Mouse (Mus musculus): ENCODE data around the gene Cdk5r2. TPM values are rescaled to one million over a fixed set of nuclear protein-coding genes. Genes with fewer than 3 reads are reported as not detected.

Gene Cdk5r2
- total and polyA plus RNA-seq, 3 experiments: 0.04 to 0.24 TPM; not detected in 1

DNA sequence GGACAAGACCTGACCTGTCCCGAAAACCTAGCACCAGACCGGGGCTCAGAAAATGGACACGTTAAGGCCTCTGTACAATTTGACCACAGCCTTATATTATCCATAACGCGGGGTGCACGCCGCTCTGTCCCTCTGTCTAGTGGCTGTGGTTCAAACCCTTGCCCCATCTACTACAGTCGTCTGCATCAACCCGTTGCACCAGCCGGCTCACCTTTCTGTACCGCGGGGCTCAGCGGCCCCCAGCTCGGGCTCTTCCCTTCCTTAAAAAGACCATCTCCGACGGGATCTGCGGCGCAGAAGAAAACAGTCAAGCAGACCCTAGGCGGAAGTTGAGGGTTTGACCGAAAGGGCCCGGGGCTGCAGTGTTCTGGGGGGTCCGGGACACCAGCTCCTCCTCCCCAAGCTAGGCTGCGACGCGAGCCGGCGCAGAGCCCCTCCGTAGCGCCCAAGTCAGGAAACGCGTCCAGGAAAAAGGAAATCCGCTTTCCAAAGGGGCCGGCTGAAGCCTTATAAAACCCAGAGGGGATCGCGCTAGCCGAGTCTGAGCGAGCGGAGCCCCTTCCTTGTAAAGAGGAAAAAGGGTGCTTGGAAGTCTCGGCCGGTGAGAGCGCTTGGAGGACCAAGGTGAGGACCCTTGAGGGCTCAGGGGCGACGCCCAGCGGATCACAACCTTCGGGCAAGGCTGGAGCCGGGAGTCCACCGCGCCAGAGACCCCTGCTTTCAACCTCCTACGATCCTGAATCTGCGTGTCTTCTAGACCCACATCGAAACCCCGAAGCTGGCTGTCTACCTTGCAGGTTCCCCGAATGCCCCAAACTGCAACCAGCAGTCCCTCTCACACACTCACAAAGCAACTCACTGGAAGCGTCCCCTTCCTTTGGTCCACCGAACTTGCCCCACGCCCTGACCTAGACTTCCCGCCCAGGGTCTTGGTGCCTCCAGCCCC, 29.7 kb downstream of the Cdk5r2 start:
- peaks cover 29% of the 10 kb centered on the region for H3K27me3 ChIP-seq (replicated peaks)
- dilution Hi-C loops (cut with MboI; ENCODE audit: extremely low pct_ligation_motif_present, extremely low pct_unique_long_range_greater_than_20kb, low sequenced_read_pairs) (no loop called here), in situ Hi-C loops (cut with MboI; ENCODE audit: low pct_ligation_motif_present, low pct_unique_long_range_greater_than_20kb, low sequenced_read_pairs) (no loop called here)
- TF ChIP-seq MYC (IDR thresholded peaks at IDR 0.05; ENCODE audit: low read depth, low read length) (no peak), EP300 (IDR thresholded peaks at IDR 0.05; ENCODE audit: low read length) (no peak), NRF1 (IDR thresholded peaks at IDR 0.05; ENCODE audit: low read depth, low read length) (no peak), HCFC1 (IDR thresholded peaks at IDR 0.05; ENCODE audit: low read depth, low read length) (no peak), MAZ (IDR thresholded peaks at IDR 0.05; ENCODE audit: low read depth, low read length) (no peak), KAT2A (IDR thresholded peaks at IDR 0.05; ENCODE audit: insufficient replicate concordance, low read length) (no peak), UBTF (IDR thresholded peaks at IDR 0.05; ENCODE audit: low read depth, low read length) (no peak), POLR2A (IDR thresholded peaks at IDR 0.05; ENCODE audit: low read depth, low read length) (no peak), MEF2A (IDR thresholded peaks at IDR 0.05; ENCODE audit: borderline replicate concordance, low read depth, low read length) (no peak), MXI1 (IDR thresholded peaks at IDR 0.05; ENCODE audit: low read depth, low read length) (no peak), USF2 (conservative IDR thresholded peaks at IDR 0.05; ENCODE audit: low read depth, low read length) (no peak), USF1 (IDR thresholded peaks at IDR 0.05; ENCODE audit: low read depth, low read length) (no peak), SMC3 (IDR thresholded peaks at IDR 0.05; ENCODE audit: low read depth, low read length) (no peak), MAX (IDR thresholded peaks at IDR 0.05; ENCODE audit: low read length) (no peak), NELFE (IDR thresholded peaks at IDR 0.05; ENCODE audit: low read depth, low read length) (no peak)
- H3K36me3 ChIP-seq (replicated peaks in 1 of 2; ENCODE audit: control insufficient read depth in 1 of 2, insufficient read depth in 1 of 2, low read length in 1 of 2): no peaks in the 10 kb centered on the region
- no peak overlapping the region for H3K4me2 ChIP-seq (ENCODE audit: insufficient read depth, low read depth, poor library complexity, severe bottlenecking)
- H3K4me1 ChIP-seq (ENCODE audit: control insufficient read depth in 1 of 2, insufficient read depth in 2 of 2): 0 out of 4 replicates have a peak, but pooled peaks cover 0 to 2% of the 10 kb centered on the region in 2 experiments
- H3K9me3 ChIP-seq (replicated peaks; ENCODE audit: low read length): peaks cover 26% of the 10 kb centered on the region
- no peak for DNase-seq (ENCODE audit: extremely low read depth)
- H3K27ac ChIP-seq (ENCODE audit: insufficient read depth, low read depth): no peak overlapping the region
- H3K9ac ChIP-seq (ENCODE audit: insufficient read depth, low read depth): no peak overlapping the region
- H3K4me3 ChIP-seq (replicated peaks in 1 of 3; ENCODE audit: low read depth in 2 of 3, low read length in 2 of 3, poor library complexity in 1 of 3): no peak overlapping the region
- H3K79me2 ChIP-seq (replicated peaks; ENCODE audit: control insufficient read depth, extremely low read depth, insufficient read depth, poor library complexity, severe bottlenecking): no peaks in the 10 kb centered on the region

DNA sequence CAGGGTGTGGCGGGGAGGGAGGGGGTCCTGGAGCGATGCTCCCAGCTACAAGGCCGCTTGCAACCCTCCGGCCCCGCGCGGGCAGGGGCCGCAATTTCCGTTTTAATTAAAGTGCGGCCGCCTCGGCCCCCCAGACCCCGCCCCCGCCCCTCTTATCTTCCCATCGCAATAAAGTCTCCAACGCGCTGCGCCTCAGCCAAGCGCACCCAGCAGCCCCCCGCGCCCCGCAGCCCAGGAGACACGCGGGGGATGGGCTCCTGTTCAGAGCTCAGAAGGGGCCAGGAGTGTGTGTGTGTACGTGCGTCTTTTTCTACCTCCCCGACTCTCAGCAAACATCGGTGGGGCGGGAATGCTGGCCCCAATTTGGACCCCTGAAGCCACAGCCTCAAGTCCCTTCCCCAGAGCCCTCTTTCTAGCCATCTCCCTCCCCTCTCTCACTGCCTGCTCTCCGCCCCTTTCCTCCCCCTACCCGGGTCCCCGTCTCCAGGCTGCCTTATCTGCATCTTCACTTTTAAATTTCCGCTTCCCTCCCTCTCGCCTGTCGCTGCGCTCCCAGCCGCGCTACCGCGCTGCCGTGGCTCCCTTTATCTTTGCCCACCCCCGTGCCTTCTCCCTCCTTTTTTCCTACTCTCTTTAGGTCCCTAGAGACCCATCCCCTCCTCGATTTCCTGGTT, 30.8 kb downstream of the Cdk5r2 start, which contains the start of gene Fev:
Gene Fev, minus strand, starts transcription at position 51 of the 674 bp plus-strand sequence.
- peaks cover 32% of the 10 kb centered on the region for H3K27me3 ChIP-seq (replicated peaks)
- H3K79me2 ChIP-seq (replicated peaks; ENCODE audit: control insufficient read depth, extremely low read depth, insufficient read depth, poor library complexity, severe bottlenecking): no peaks in the 10 kb centered on the region
- no peak within 1 kb of the TSS for H3K4me2 ChIP-seq (ENCODE audit: insufficient read depth, low read depth, poor library complexity, severe bottlenecking)
- DNase-seq (ENCODE audit: extremely low read depth): no peak
- dilution Hi-C loops (cut with MboI; ENCODE audit: extremely low pct_ligation_motif_present, extremely low pct_unique_long_range_greater_than_20kb, low sequenced_read_pairs) (no loop called here), in situ Hi-C loops (cut with MboI; ENCODE audit: low pct_ligation_motif_present, low pct_unique_long_range_greater_than_20kb, low sequenced_read_pairs) (no loop called here)
- no peak within 1 kb of the TSS for H3K27ac ChIP-seq (ENCODE audit: insufficient read depth, low read depth)
- H3K4me1 ChIP-seq (ENCODE audit: control insufficient read depth in 1 of 2, insufficient read depth in 2 of 2): 0 out of 4 replicates have a peak, but pooled peaks cover 0 to 2% of the 10 kb centered on the region in 2 experiments
- peaks cover 26% of the 10 kb centered on the region for H3K9me3 ChIP-seq (replicated peaks; ENCODE audit: low read length)
- no peak for TF ChIP-seq IRF4 (IDR thresholded peaks at IDR 0.05; ENCODE audit: low read depth, low read length)
- TF ChIP-seq MYC (IDR thresholded peaks at IDR 0.05; ENCODE audit: low read depth, low read length): no peak
- TF ChIP-seq GABPA (IDR thresholded peaks at IDR 0.05; ENCODE audit: insufficient replicate concordance, low read depth, low read length): no peak
- no peak for TF ChIP-seq JUN (IDR thresholded peaks at IDR 0.05; ENCODE audit: insufficient read depth, low read depth, low read length)
- no peak for TF ChIP-seq RCOR1 (conservative IDR thresholded peaks at IDR 0.05; ENCODE audit: low read depth, low read length)
- TF ChIP-seq POLR2A (IDR thresholded peaks at IDR 0.05; ENCODE audit: low read depth, low read length): no peak
- no peak for TF ChIP-seq CHD2 (IDR thresholded peaks at IDR 0.05; ENCODE audit: low read length)
- no peak for TF ChIP-seq EP300 (IDR thresholded peaks at IDR 0.05; ENCODE audit: low read length)
- TF ChIP-seq ETS1 (conservative IDR thresholded peaks at IDR 0.05; ENCODE audit: low read depth, low read length): no peak
- no peak for TF ChIP-seq MAZ (IDR thresholded peaks at IDR 0.05; ENCODE audit: low read depth, low read length)
- TF ChIP-seq RAD21 (IDR thresholded peaks at IDR 0.05; ENCODE audit: low read depth, low read length): no peak
- no peak for TF ChIP-seq MXI1 (IDR thresholded peaks at IDR 0.05; ENCODE audit: low read depth, low read length)
- no peak for TF ChIP-seq MEF2A (IDR thresholded peaks at IDR 0.05; ENCODE audit: borderline replicate concordance, low read depth, low read length)
- no peak for TF ChIP-seq CTCF (conservative IDR thresholded peaks at IDR 0.05 in 1 of 2, IDR thresholded peaks at IDR 0.05 in 1 of 2; ENCODE audit: low read depth in 2 of 2, low read length in 2 of 2)
- TF ChIP-seq PAX5 (IDR thresholded peaks at IDR 0.05; ENCODE audit: low read length): no peak
- no peak for TF ChIP-seq JUND (conservative IDR thresholded peaks at IDR 0.05; ENCODE audit: low read depth, low read length)
- no peak for TF ChIP-seq SIN3A (IDR thresholded peaks at IDR 0.05; ENCODE audit: low read length)
- no peak for TF ChIP-seq ZNF384 (IDR thresholded peaks at IDR 0.05; ENCODE audit: low read depth, low read length)
- H3K4me3 ChIP-seq (replicated peaks in 1 of 3; ENCODE audit: low read depth in 2 of 3, low read length in 2 of 3, poor library complexity in 1 of 3): no peak within 1 kb of the TSS
- no peaks in the 10 kb centered on the region for H3K36me3 ChIP-seq (replicated peaks in 1 of 2; ENCODE audit: control insufficient read depth in 1 of 2, insufficient read depth in 1 of 2, low read length in 1 of 2)
- no peak within 1 kb of the TSS for H3K9ac ChIP-seq (ENCODE audit: insufficient read depth, low read depth)
